ENCODE assay signal across 32 mouse cellular contexts in genomic region chr13:29635581-29635980, GRCm38 (mm10).
DNase-seq lines count a peak whose midpoint lies in the region; ATAC-seq and TF ChIP-seq lines count a peak whose summit lies in the region.
"Had no signal": no experiment of that assay in that cellular context is flagged by ENCODE, and none has a peak within 500 bp of the region (broad histone marks: within the 10 kb centered on the region; RNA-seq: fewer than 3 reads in every experiment).

No protein-coding gene starts in this region.

- peak overlapping the region; percentile 17; the same call in 1 of the 2 replicates for H3K27ac ChIP-seq in gastrocnemius, adult 2 months
- H3K27ac ChIP-seq in liver, postnatal 0 days (ENCODE audit: low read depth): no peak overlapping the region
- H3K27ac ChIP-seq: embryonic facial prominence, embryonic 10.5 days; embryonic facial prominence, embryonic 13.5 days; forebrain, embryonic 10.5 days; forebrain, embryonic 13.5 days; heart, embryonic 15.5 days; hindbrain, embryonic 10.5 days; hindbrain, embryonic 13.5 days had no signal

- H3K9me3 ChIP-seq in liver, postnatal 0 days (ENCODE audit: low read length): no peaks in the 10 kb centered on the region
- H3K9me3 ChIP-seq: embryonic facial prominence, embryonic 10.5 days; embryonic facial prominence, embryonic 13.5 days; forebrain, embryonic 10.5 days; forebrain, embryonic 13.5 days; heart, embryonic 12.5 days; heart, embryonic 15.5 days; hindbrain, embryonic 10.5 days; hindbrain, embryonic 13.5 days had no signal

- 68% methylated on average over 3 of the region's 3 CpGs for WGBS in liver, postnatal 0 days (ENCODE audit: insufficient replicate concordance)

- ATAC-seq in liver, postnatal 0 days: peak; percentile 33; the same call in 1 of the 2 replicates
- ATAC-seq: activated CD4-positive, CD25-positive, alpha-beta regulatory T cell, adult 4 months; CD4-positive, CD25-positive, alpha-beta regulatory T cell, adult 4 months; forebrain, embryonic 13.5 days; forebrain, embryonic 16.5 days; hindbrain, embryonic 16.5 days; intestine, postnatal 0 days had no signal

- DNase-seq in gastrocnemius, adult 2 months: no peak
- no peak for DNase-seq in gastrocnemius, postnatal 14 days
- no peak for DNase-seq in liver, postnatal 0 days
- DNase-seq in liver: no peak
- peak; percentile 47 for DNase-seq in 3T3-L1 (ENCODE audit: low read depth, low spot score)
- DNase-seq in adipocyte (ENCODE audit: low spot score): peak; percentile 70
- DNase-seq in kidney, postnatal 10 days: no peak
- no peak for DNase-seq in thymus, postnatal 25 days
- DNase-seq: adrenal gland, postnatal 10 days; adrenal gland, postnatal 36 days; cerebellum, adult 11 months; cerebellum, adult 2 months; cerebellum, adult 9-11 months; cerebellum, postnatal 25 days; embryo, embryonic 11 days; gastrocnemius, postnatal 25 days; heart, adult 18-20 months; heart, postnatal 36 days had no signal

- no peaks in the 10 kb centered on the region for H3K27me3 ChIP-seq in liver, postnatal 0 days (ENCODE audit: insufficient read depth, low read length)
- H3K27me3 ChIP-seq: embryonic facial prominence, embryonic 13.5 days; forebrain, embryonic 13.5 days; heart, embryonic 12.5 days; heart, embryonic 15.5 days; hindbrain, embryonic 13.5 days had no signal

- H3K9ac ChIP-seq in liver, postnatal 0 days (replicated peaks): no peak overlapping the region
- H3K9ac ChIP-seq: embryonic facial prominence, embryonic 13.5 days; forebrain, embryonic 13.5 days; heart, embryonic 12.5 days; heart, embryonic 15.5 days; hindbrain, embryonic 13.5 days had no signal

- no peak for TF ChIP-seq CTCF in gastrocnemius, adult 2 months (IDR thresholded peaks at IDR 0.05)
- TF ChIP-seq CTCF in liver, postnatal 0 days (IDR thresholded peaks at IDR 0.05; ENCODE audit: low read depth): no peak

- H3K4me3 ChIP-seq in gastrocnemius, adult 2 months: no peak overlapping the region
- H3K4me3 ChIP-seq in liver, postnatal 0 days (ENCODE audit: low read depth, low read length): no peak overlapping the region
- H3K4me3 ChIP-seq: embryonic facial prominence, embryonic 10.5 days; embryonic facial prominence, embryonic 13.5 days; erythroblast, embryonic 14.5 days; forebrain, embryonic 10.5 days; forebrain, embryonic 13.5 days; heart, embryonic 12.5 days; heart, embryonic 15.5 days; hindbrain, embryonic 10.5 days; hindbrain, embryonic 13.5 days had no signal

- intact Hi-C loops in gastrocnemius, adult 2 months (cut with DNase I): loop anchor here (10.0 kb wide), 1 partner anchor 159 kb away; no protein-coding TSS in a partner anchor
- intact Hi-C loops in gastrocnemius, postnatal 14 days (cut with DNase I; ENCODE audit: low total_unique reads): no loop called here

- peak; percentile 16; the same call in 1 of the 2 replicates for TF ChIP-seq EP300 in liver, postnatal 0 days (IDR thresholded peaks at IDR 0.05; ENCODE audit: low read depth)

- no peaks in the 10 kb centered on the region for H3K36me3 ChIP-seq in liver, postnatal 0 days (replicated peaks; ENCODE audit: insufficient read depth, low read length)
- H3K36me3 ChIP-seq: embryonic facial prominence, embryonic 10.5 days; embryonic facial prominence, embryonic 13.5 days; forebrain, embryonic 10.5 days; heart, embryonic 12.5 days; heart, embryonic 15.5 days; hindbrain, embryonic 10.5 days; hindbrain, embryonic 13.5 days had no signal

- peaks cover 20% of the 10 kb centered on the region for H3K4me1 ChIP-seq in liver, postnatal 0 days (ENCODE audit: insufficient read depth)
- H3K4me1 ChIP-seq: forebrain, embryonic 10.5 days; forebrain, embryonic 13.5 days; hindbrain, embryonic 10.5 days; hindbrain, embryonic 13.5 days had no signal

- no peak overlapping the region for H3K4me2 ChIP-seq in liver, postnatal 0 days (ENCODE audit: low read depth, low read length)
- H3K4me2 ChIP-seq: embryonic facial prominence, embryonic 13.5 days; forebrain, embryonic 13.5 days; heart, embryonic 12.5 days; heart, embryonic 15.5 days; hindbrain, embryonic 13.5 days had no signal

Comparison
In these comparisons a context has a peak if more than half of its experiments do, and no peak if none do; other contexts are left out.
1. DNase-seq: peak in 3T3-L1 (single experiment) and adipocyte (single experiment); none in gastrocnemius, adult 2 months (single experiment), gastrocnemius, postnatal 14 days (single experiment), liver, postnatal 0 days (single experiment), liver (single experiment), kidney, postnatal 10 days (single experiment) and thymus, postnatal 25 days (single experiment).